Mouse (Mus musculus) kidney, adult 2 months (tissue): ENCODE measurements around the gene Gal3st4.

Experiments
- CTCF ChIP-seq: fragments of 200-500 bp; conservative IDR thresholded peaks from 2 replicates; pipeline ENCODE4 v1.5.1; 2011; ENCODE audit warnings: low read depth, mild to moderate bottlenecking, control low read depth, low read length, moderate library complexity, mixed read lengths; ENCODE audit not compliant: insufficient read depth, insufficient read length
- POLR2A ChIP-seq: fragments of 200-500 bp; IDR thresholded peaks from one replicate; pipeline ENCODE4 v1.6.1; 2011; ENCODE audit warnings: low read depth, low read length, control low read depth

DNA sequence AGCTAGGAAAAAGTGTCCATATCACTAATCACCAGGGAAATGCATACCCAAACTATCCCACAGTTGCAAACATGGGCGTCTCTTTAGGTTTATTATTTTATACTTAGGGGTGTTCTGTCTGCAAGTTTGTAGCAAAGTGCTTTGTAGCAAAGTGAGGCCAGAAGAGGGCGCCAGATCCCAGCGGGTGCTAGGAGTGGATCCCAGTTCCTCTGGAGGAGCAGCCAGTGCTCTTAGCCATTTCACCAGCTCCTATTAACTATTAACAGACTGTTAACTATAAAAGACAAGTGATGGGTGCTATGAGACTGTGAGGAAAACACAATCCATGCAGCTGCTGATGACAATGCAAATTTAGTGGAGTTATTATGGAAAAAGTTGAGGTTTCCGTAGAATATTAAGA, 50.5 kb downstream of the Gal3st4 start:
- no peak for TF ChIP-seq POLR2A
- TF ChIP-seq CTCF = peak; percentile 92
